Comparison of ENCODE assay signal across 8 mouse cellular contexts in genomic region chr3:94366761-94367160, GRCm38 (mm10). TPM values are rescaled to one million over a fixed set of nuclear protein-coding genes. Genes with fewer than 3 reads are reported as not detected.
DNase-seq lines count a peak whose midpoint lies in the region; ATAC-seq and TF ChIP-seq lines count a peak whose summit lies in the region.

No protein-coding gene starts in this region.

- WGBS in liver, embryonic 14.5 days (ENCODE audit: insufficient replicate concordance) = 15% methylated on average over 3 of the region's 3 CpGs
- WGBS in neural tube, embryonic 15.5 days = 21% methylated on average over 3 of the region's 3 CpGs

- H3K9ac ChIP-seq in liver, embryonic 14.5 days (replicated peaks) = no peak overlapping the region
- H3K9ac ChIP-seq in neural tube, embryonic 15.5 days (replicated peaks) = no peak overlapping the region

- no peak for ATAC-seq in liver, embryonic 14.5 days (ENCODE audit: insufficient read depth)
- ATAC-seq in neural tube, embryonic 15.5 days (ENCODE audit: low FRiP score) = peak; percentile 40; the same call in 1 of the 2 replicates

- peaks cover 18% of the 10 kb centered on the region for H3K27me3 ChIP-seq in C2C12 (ENCODE audit: control insufficient read depth, insufficient read depth, insufficient read length)
- H3K27me3 ChIP-seq in liver, embryonic 14.5 days (ENCODE audit: control insufficient read depth, insufficient read depth, low read length) = peaks cover 29% of the 10 kb centered on the region
- peaks cover 15% of the 10 kb centered on the region for H3K27me3 ChIP-seq in neural tube, embryonic 15.5 days (replicated peaks)

- H3K4me3 ChIP-seq in C2C12 (ENCODE audit: insufficient read depth, poor library complexity, severe bottlenecking) = no peak overlapping the region
- H3K4me3 ChIP-seq in liver, embryonic 14.5 days (ENCODE audit: insufficient read depth in 1 of 2, low read depth in 2 of 2, low read length in 2 of 2) = no peak overlapping the region
- H3K4me3 ChIP-seq in neural tube, embryonic 15.5 days (replicated peaks) = no peak overlapping the region

- no peak overlapping the region for H3K27ac ChIP-seq in liver, embryonic 14.5 days
- no peak overlapping the region for H3K27ac ChIP-seq in neural tube, embryonic 15.5 days (replicated peaks)

- H3K36me3 ChIP-seq in C2C12 (ENCODE audit: control insufficient read depth, insufficient read depth) = no peaks in the 10 kb centered on the region
- no peaks in the 10 kb centered on the region for H3K36me3 ChIP-seq in liver, embryonic 14.5 days (replicated peaks; ENCODE audit: control insufficient read depth, insufficient read depth, low read depth)
- H3K36me3 ChIP-seq in neural tube, embryonic 15.5 days = no peaks in the 10 kb centered on the region

- no peak overlapping the region for H3K4me2 ChIP-seq in liver, embryonic 14.5 days (ENCODE audit: low read depth)
- H3K4me2 ChIP-seq in neural tube, embryonic 15.5 days = no peak overlapping the region

- H3ac ChIP-seq in C2C12 (ENCODE audit: control insufficient read depth, insufficient read length, low read depth) = no peak overlapping the region

- peak; percentile 81 for DNase-seq in adrenal gland, adult 2 months
- DNase-seq in embryo, embryonic 11 days = peak; percentile 80
- DNase-seq in gastrocnemius, postnatal 4 days (ENCODE audit: low spot score in 2 of 2) = peak; percentile 42 to 54
- peak; percentile 81 for DNase-seq in kidney, postnatal 14 days
- DNase-seq in liver, embryonic 14.5 days (ENCODE audit: low read depth in 3 of 3, low spot score in 3 of 3) = peak; percentile 38 to 52 (median 40)
- DNase-seq in testis, postnatal 14 days (ENCODE audit: low spot score) = peak; percentile 53

- peak; percentile 86 for TF ChIP-seq CTCF in C2C12 (IDR thresholded peaks at IDR 0.05; ENCODE audit: control insufficient read depth, insufficient read depth, insufficient read length)
- TF ChIP-seq CTCF in liver, embryonic 14.5 days (IDR thresholded peaks at IDR 0.05; ENCODE audit: low read depth) = peak; percentile 89

- no peaks in the 10 kb centered on the region for H3K79me2 ChIP-seq in C2C12 (ENCODE audit: control insufficient read depth, insufficient read depth)

- H3K4me1 ChIP-seq in liver, embryonic 14.5 days (replicated peaks; ENCODE audit: control insufficient read depth in 2 of 2, insufficient read depth in 2 of 2, low read length in 1 of 2) = no peaks in the 10 kb centered on the region; a peak in 1 of 4 replicates
- peaks cover 23% of the 10 kb centered on the region for H3K4me1 ChIP-seq in neural tube, embryonic 15.5 days

- no peak for TF ChIP-seq EP300 in liver, embryonic 14.5 days (IDR thresholded peaks at IDR 0.05; ENCODE audit: low read depth)

- no peaks in the 10 kb centered on the region for H3K9me3 ChIP-seq in liver, embryonic 14.5 days (ENCODE audit: control insufficient read depth, low read length)
- no peaks in the 10 kb centered on the region for H3K9me3 ChIP-seq in neural tube, embryonic 15.5 days (replicated peaks)

- no peaks in the 10 kb centered on the region for H3K79me3 ChIP-seq in C2C12 (ENCODE audit: low read depth)

TF ChIP-seq in C2C12, 6 proteins besides CTCF, POLR2A, EP300 and RAD21:
- no peak for TF ChIP-seq MYOG (IDR thresholded peaks at IDR 0.05; ENCODE audit: control insufficient read depth, extremely low read depth, insufficient read length)
- no peak for TF ChIP-seq USF1 (IDR thresholded peaks at IDR 0.05; ENCODE audit: low read depth)
- TF ChIP-seq FOSL1 (IDR thresholded peaks at IDR 0.05; ENCODE audit: insufficient read depth, low read length, poor library complexity, severe bottlenecking) = no peak
- TF ChIP-seq MAX (IDR thresholded peaks at IDR 0.05) = no peak
- TF ChIP-seq CEBPB (IDR thresholded peaks at IDR 0.05; ENCODE audit: low read depth) = no peak
- TF ChIP-seq MYOD1 (IDR thresholded peaks at IDR 0.05; ENCODE audit: control insufficient read depth, insufficient read length, low read depth) = no peak

RNA-seq across cellular contexts. Expression of gene C2cd4d, which starts 4.5 kb away (rescaled TPM):
- not detected for polyA plus RNA-seq in C2C12 (2012; fragmentation: generic; extraction: Trizol)
- total RNA-seq in adrenal gland, adult 2 months (2021) = under 1 TPM in 1 of 2 experiments, not detected in 1; 0.52 TPM
- 4.0 and 5.4 TPM in 2 replicates for polyA plus RNA-seq in adrenal gland, adult 2 months (2012; rRNA removed)
- under 1 TPM; 0.47 to 0.64 TPM for total RNA-seq in gastrocnemius, postnatal 4 days (2021)
- 0.04 and 0.05 TPM in 2 replicates for polyA plus RNA-seq in liver, embryonic 14.5 days (2012; rRNA removed)
- polyA plus RNA-seq in liver, embryonic 14.5 days (2014; fragmentation: Nextera tagmentation; extraction: Ambion mirVana) = 0.14 and 0.23 TPM in 2 replicates
- 2.1 and 2.9 TPM in 2 replicates for polyA plus RNA-seq in neural tube, embryonic 15.5 days (2015; fragmentation: Nextera tagmentation; extraction: Ambion mirVana)

RNA-seq across cellular contexts. Expression of gene Rorc, which starts 5.8 kb away (rescaled TPM):
- 0.05 TPM for polyA plus RNA-seq in C2C12 (2012; fragmentation: generic; extraction: Trizol)
- total RNA-seq in adrenal gland, adult 2 months (2021) = 10 to 100 TPM; 19.8 to 20.5 TPM
- polyA plus RNA-seq in adrenal gland, adult 2 months (2012; rRNA removed) = 17.4 and 17.6 TPM in 2 replicates
- 10 to 100 TPM; 21.5 to 22.9 TPM for total RNA-seq in gastrocnemius, postnatal 4 days (2021)
- 0.75 and 0.78 TPM in 2 replicates for polyA plus RNA-seq in liver, embryonic 14.5 days (2012; rRNA removed)
- polyA plus RNA-seq in liver, embryonic 14.5 days (2014; fragmentation: Nextera tagmentation; extraction: Ambion mirVana) = 0.77 and 0.88 TPM in 2 replicates
- polyA plus RNA-seq in neural tube, embryonic 15.5 days (2015; fragmentation: Nextera tagmentation; extraction: Ambion mirVana) = 0.31 and 1.9 TPM in 2 replicates

RNA-seq across cellular contexts. Expression of gene Them5, which starts 24.9 kb away (rescaled TPM):
- not detected for polyA plus RNA-seq in C2C12 (2012; fragmentation: generic; extraction: Trizol)
- not detected for total RNA-seq in adrenal gland, adult 2 months (2021)
- not detected in 2 replicates for polyA plus RNA-seq in adrenal gland, adult 2 months (2012; rRNA removed)
- total RNA-seq in gastrocnemius, postnatal 4 days (2021) = under 1 TPM in 1 of 2 experiments, not detected in 1; 0.21 TPM
- not detected in 2 replicates for polyA plus RNA-seq in liver, embryonic 14.5 days (2012; rRNA removed)
- polyA plus RNA-seq in liver, embryonic 14.5 days (2014; fragmentation: Nextera tagmentation; extraction: Ambion mirVana) = not detected in 2 replicates
- polyA plus RNA-seq in neural tube, embryonic 15.5 days (2015; fragmentation: Nextera tagmentation; extraction: Ambion mirVana) = 0.60 and 0.77 TPM in 2 replicates

RNA-seq across cellular contexts. Expression of gene Lingo4, which starts 31.6 kb away (rescaled TPM):
- polyA plus RNA-seq in C2C12 (2012; fragmentation: generic; extraction: Trizol) = 0.01 TPM
- under 1 TPM; 0.26 to 0.62 TPM for total RNA-seq in adrenal gland, adult 2 months (2021)
- 0.22 and 0.37 TPM in 2 replicates for polyA plus RNA-seq in adrenal gland, adult 2 months (2012; rRNA removed)
- total RNA-seq in gastrocnemius, postnatal 4 days (2021) = under 1 TPM; 0.34 to 0.39 TPM
- polyA plus RNA-seq in liver, embryonic 14.5 days (2012; rRNA removed) = 0.01 TPM in 2 replicates
- polyA plus RNA-seq in liver, embryonic 14.5 days (2014; fragmentation: Nextera tagmentation; extraction: Ambion mirVana) = 0.04 TPM in 1 of 2 replicates, not detected in the other
- 2.4 and 2.5 TPM in 2 replicates for polyA plus RNA-seq in neural tube, embryonic 15.5 days (2015; fragmentation: Nextera tagmentation; extraction: Ambion mirVana)

RNA-seq across cellular contexts. Expression of gene Tdrkh, which starts 46.3 kb away (rescaled TPM):
- polyA plus RNA-seq in C2C12 (2012; fragmentation: generic; extraction: Trizol) = 7.5 TPM
- 10 to 100 TPM in 1 of 2 experiments, 1 to 10 TPM in 1; 6.4 to 14.7 TPM for total RNA-seq in adrenal gland, adult 2 months (2021)
- polyA plus RNA-seq in adrenal gland, adult 2 months (2012; rRNA removed) = 0.23 and 0.24 TPM in 2 replicates
- 10 to 100 TPM; 11.0 to 14.0 TPM for total RNA-seq in gastrocnemius, postnatal 4 days (2021)
- polyA plus RNA-seq in liver, embryonic 14.5 days (2012; rRNA removed) = 1.0 and 3.0 TPM in 2 replicates
- 8.6 and 9.0 TPM in 2 replicates for polyA plus RNA-seq in liver, embryonic 14.5 days (2014; fragmentation: Nextera tagmentation; extraction: Ambion mirVana)
- 39.2 and 43.5 TPM in 2 replicates for polyA plus RNA-seq in neural tube, embryonic 15.5 days (2015; fragmentation: Nextera tagmentation; extraction: Ambion mirVana)
